Mouse (Mus musculus): Measurements from ENCODE around the gene Pxt1. TPM values are rescaled to one million over a fixed set of nuclear protein-coding genes. Genes with fewer than 3 reads are reported as not detected.

Pxt1 gene
- polyA plus RNA-seq, 1 experiment from 2014 or later, result not detected

DNA sequence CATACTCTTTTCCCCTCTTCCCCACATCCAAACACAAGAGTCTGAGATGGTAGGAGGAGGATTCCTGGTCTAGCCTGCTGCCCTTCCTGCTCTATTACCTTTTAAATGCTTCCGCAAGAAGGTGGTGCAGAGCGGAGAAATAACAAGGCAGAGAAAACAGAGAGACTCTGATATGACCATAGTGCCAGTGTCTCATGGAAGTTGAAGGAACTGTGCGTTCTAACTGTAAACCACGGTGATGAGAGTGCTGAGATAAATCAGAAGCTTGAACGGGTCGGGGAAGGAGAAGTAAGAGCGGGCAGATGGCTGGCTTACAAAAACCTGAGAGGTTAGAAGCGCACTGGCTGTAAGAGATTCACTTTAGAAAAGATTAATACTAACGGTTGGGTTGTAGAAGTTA is 10.8 kb upstream of the Pxt1 start:
- Histone ChIP-seq H3K36me3 (ENCODE audit: control insufficient read depth, insufficient read depth, low read length) (peaks cover 7% of the 10 kb centered on the region; the same call in 1 of the 2 replicates), H3K4me1 (ENCODE audit: control insufficient read depth, insufficient read depth, low read length) (peaks cover 15% of the 10 kb centered on the region), H3K9ac (ENCODE audit: low read depth, low read length) (peak overlapping the region; percentile 18; the same call in 1 of the 2 replicates), H3K27me3 (ENCODE audit: control insufficient read depth, insufficient read depth, low read length) (no peaks in the 10 kb centered on the region), H3K27ac (ENCODE audit: low read depth, low read length) (no peak overlapping the region), H3K4me3 (ENCODE audit: low read depth, low read length) (0 out of 2 replicates have a peak overlapping the region, but pooled peaks have one; percentile 81), H3K9me3 (replicated peaks; ENCODE audit: control insufficient read depth, low read length) (no peaks in the 10 kb centered on the region), H3K4me2 (peak overlapping the region; percentile 77)
- WGBS (ENCODE audit: insufficient replicate concordance), result 95% methylated on average over 9 of the region's 9 CpGs
- no peak for ATAC-seq (replicated peaks; ENCODE audit: insufficient number of reproducible peaks, low FRiP score, low TSS enrichment)

DNA sequence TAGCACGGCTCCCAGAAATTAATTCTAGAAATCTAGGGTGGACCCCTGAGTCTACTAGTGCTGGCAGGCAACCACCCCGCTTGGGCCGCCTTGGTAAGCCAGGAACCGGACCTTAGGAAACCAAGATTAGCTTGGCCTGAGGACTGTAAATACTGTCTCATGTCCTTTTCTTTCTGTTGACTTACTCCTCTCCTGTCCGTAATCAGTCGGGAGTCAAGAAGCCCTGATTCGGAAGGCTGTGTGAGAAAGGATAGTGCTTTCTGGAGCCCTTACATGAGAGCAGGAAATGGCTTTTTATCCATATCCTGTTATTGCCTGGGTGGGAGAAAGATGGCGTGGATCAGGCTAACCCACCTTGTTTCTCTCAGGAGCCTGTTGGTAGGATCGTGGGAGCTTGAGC is 9.6 kb upstream of the Pxt1 start:
- no peak for ATAC-seq (replicated peaks; ENCODE audit: insufficient number of reproducible peaks, low FRiP score, low TSS enrichment)
- 15% methylated on average over 9 of the region's 9 CpGs for WGBS (ENCODE audit: insufficient replicate concordance)

GRCm38 (mm10) chr17:28951831-28952799 is 8.5 kb upstream of the Pxt1 start, which contains the start of gene Kctd20:
Gene Kctd20 (plus strand): TSS chr17:28951950.
- H3K27me3 ChIP-seq (ENCODE audit: control insufficient read depth, insufficient read depth, low read length), result no peaks in the 10 kb centered on the region
- peak; percentile 91 for ATAC-seq (replicated peaks; ENCODE audit: insufficient number of reproducible peaks, low FRiP score, low TSS enrichment)
- H3K9ac ChIP-seq (ENCODE audit: low read depth, low read length), result peak within 1 kb of the TSS; percentile 96
- peak within 1 kb of the TSS; percentile 81 for H3K4me3 ChIP-seq (ENCODE audit: low read depth, low read length)
- H3K4me2 ChIP-seq, result peak within 1 kb of the TSS; percentile 77
- peaks cover 15% of the 10 kb centered on the region for H3K4me1 ChIP-seq (ENCODE audit: control insufficient read depth, insufficient read depth, low read length)
- H3K9me3 ChIP-seq (replicated peaks; ENCODE audit: control insufficient read depth, low read length), result 0 out of 2 replicates have a peak, but pooled peaks cover 4% of the 10 kb centered on the region
- H3K27ac ChIP-seq (ENCODE audit: low read depth, low read length), result peak within 1 kb of the TSS; percentile 95
- 1% methylated on average over 61 of the region's 80 CpGs for WGBS (ENCODE audit: insufficient replicate concordance)
- peaks cover 2% of the 10 kb centered on the region; the same call in 1 of the 2 replicates for H3K36me3 ChIP-seq (ENCODE audit: control insufficient read depth, insufficient read depth, low read length)

More for the DNA sequence above, 9.6 kb upstream of the Pxt1 start:
- Histone ChIP-seq H3K9ac (ENCODE audit: low read depth, low read length) (peak overlapping the region; percentile 96), H3K4me1 (ENCODE audit: control insufficient read depth, insufficient read depth, low read length) (peaks cover 15% of the 10 kb centered on the region), H3K36me3 (ENCODE audit: control insufficient read depth, insufficient read depth, low read length) (peaks cover 7% of the 10 kb centered on the region; the same call in 1 of the 2 replicates), H3K4me2 (peak overlapping the region; percentile 77), H3K4me3 (ENCODE audit: low read depth, low read length) (peak overlapping the region; percentile 81), H3K27me3 (ENCODE audit: control insufficient read depth, insufficient read depth, low read length) (no peaks in the 10 kb centered on the region), H3K9me3 (replicated peaks; ENCODE audit: control insufficient read depth, low read length) (no peaks in the 10 kb centered on the region), H3K27ac (ENCODE audit: low read depth, low read length) (peak overlapping the region; percentile 95)

- ATAC-seq (replicated peaks; ENCODE audit: insufficient number of reproducible peaks, low FRiP score, low TSS enrichment), result no peak
- no peak overlapping the region for H3K27ac ChIP-seq (ENCODE audit: low read depth, low read length)
- no peak overlapping the region for H3K4me3 ChIP-seq (ENCODE audit: low read depth, low read length)
- no peak overlapping the region for H3K9ac ChIP-seq (ENCODE audit: low read depth, low read length)
- no peak overlapping the region for H3K4me2 ChIP-seq
- 74% methylated on average over 4 of the region's 4 CpGs for WGBS (ENCODE audit: insufficient replicate concordance)
- peaks cover 15% of the 10 kb centered on the region for H3K4me1 ChIP-seq (ENCODE audit: control insufficient read depth, insufficient read depth, low read length)
- H3K36me3 ChIP-seq (ENCODE audit: control insufficient read depth, insufficient read depth, low read length), result no peaks in the 10 kb centered on the region
- H3K9me3 ChIP-seq (replicated peaks; ENCODE audit: control insufficient read depth, low read length), result 0 out of 2 replicates have a peak, but pooled peaks cover 4% of the 10 kb centered on the region
- no peaks in the 10 kb centered on the region for H3K27me3 ChIP-seq (ENCODE audit: control insufficient read depth, insufficient read depth, low read length)
These were observed 7.1 kb upstream of the Pxt1 start for GRCm38 (mm10) chr17:28950751-28951150.

DNA sequence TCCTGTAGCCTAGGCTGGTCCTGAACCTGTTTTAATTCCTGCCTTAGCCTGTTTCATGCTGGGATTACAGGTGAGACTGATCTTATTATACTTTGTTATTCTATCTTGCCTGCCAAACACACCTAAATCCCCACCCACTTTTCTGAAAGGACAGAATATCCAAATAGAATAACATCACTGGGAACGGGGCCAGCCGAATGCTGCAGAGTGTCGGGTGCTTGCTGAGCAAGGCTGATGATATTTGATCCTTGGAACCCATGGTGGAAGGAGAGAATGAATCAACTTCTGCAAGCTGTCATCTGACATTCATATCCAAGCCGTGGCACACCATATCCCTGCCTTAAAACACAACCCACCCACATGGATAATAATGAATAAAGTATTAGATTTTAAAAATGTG is 5.0 kb upstream of the Pxt1 start:
- Histone ChIP-seq H3K9ac (ENCODE audit: low read depth, low read length) (no peak overlapping the region), H3K4me1 (ENCODE audit: control insufficient read depth, insufficient read depth, low read length) (peaks cover 8% of the 10 kb centered on the region), H3K27ac (ENCODE audit: low read depth, low read length) (no peak overlapping the region), H3K9me3 (replicated peaks; ENCODE audit: control insufficient read depth, low read length) (0 out of 2 replicates have a peak, but pooled peaks cover 4% of the 10 kb centered on the region), H3K4me2 (no peak overlapping the region), H3K36me3 (ENCODE audit: control insufficient read depth, insufficient read depth, low read length) (no peaks in the 10 kb centered on the region), H3K4me3 (ENCODE audit: low read depth, low read length) (no peak overlapping the region), H3K27me3 (ENCODE audit: control insufficient read depth, insufficient read depth, low read length) (no peaks in the 10 kb centered on the region)
- ATAC-seq (replicated peaks; ENCODE audit: insufficient number of reproducible peaks, low FRiP score, low TSS enrichment), result no peak
- 76% methylated on average over 4 of the region's 4 CpGs for WGBS (ENCODE audit: insufficient replicate concordance)

DNA sequence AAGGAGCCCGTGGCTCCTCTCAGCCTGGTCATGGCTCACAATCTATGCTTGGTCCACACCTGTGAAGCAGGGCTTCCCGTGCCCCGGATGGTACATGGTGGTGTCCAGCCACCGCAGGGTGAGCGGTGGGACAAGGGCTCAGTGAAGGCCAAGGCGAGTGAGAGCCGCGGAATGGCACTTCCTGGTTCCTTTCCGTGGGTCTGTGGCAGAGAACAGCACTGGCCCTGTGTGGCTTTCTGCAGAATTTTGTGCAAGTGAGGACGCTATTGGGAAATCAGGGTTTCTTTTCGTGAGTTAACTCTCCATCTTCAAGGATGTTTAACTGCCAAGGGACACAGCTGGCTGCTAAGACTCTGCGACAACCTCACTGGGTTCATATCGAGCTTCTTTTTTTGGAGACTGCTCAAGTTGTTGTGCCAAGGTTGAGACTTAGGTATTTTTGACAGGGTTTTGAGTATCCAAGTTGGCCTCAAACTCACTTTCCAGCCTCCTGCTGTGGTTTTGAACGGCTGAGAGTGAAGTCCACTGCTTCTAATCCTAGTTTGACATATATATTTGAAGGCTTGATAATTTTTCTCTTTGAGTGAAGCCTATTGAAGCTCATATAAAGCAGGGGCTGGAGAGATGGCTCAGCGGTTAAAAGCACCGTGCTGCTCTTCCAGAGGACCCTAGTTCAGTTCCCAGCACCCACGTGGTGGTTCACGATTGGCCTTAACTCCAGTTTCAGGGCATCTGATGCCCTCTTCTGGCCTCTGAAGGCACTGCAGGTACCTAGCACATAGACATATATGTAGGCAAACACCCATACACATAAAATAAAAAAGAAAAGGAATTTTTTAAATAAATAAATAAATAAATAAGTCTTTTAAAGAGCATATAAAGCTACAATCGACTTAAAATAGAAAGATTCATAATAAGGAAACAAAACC is 3.6 kb upstream of the Pxt1 start:
- ATAC-seq (replicated peaks; ENCODE audit: insufficient number of reproducible peaks, low FRiP score, low TSS enrichment), result no peak
- Histone ChIP-seq H3K36me3 (ENCODE audit: control insufficient read depth, insufficient read depth, low read length) (no peaks in the 10 kb centered on the region), H3K4me1 (ENCODE audit: control insufficient read depth, insufficient read depth, low read length) (peaks cover 4% of the 10 kb centered on the region; the same call in 1 of the 2 replicates)

DNA sequence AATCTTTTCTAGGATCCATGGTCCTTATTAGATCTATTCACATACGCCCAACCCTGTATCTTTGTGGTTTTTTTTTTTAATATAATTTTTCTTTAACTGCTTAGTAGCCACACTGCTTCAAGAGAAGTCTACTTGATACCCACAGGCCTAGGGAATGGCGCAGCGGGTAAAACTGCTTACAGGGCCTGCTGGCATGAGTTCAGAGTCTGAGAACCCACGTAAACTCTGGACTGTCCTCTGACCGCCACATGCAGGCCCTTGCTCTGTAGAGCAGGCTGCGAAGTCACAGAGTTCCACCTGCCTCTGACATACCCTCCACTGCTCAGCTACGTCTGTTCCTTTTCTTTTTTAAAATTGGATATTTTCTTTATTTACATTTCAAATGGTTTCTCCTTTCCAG is 841 bp upstream of the Pxt1 start:
- ATAC-seq (replicated peaks; ENCODE audit: insufficient number of reproducible peaks, low FRiP score, low TSS enrichment), result no peak
- Histone ChIP-seq H3K27me3 (ENCODE audit: control insufficient read depth, insufficient read depth, low read length) (no peaks in the 10 kb centered on the region), H3K27ac (ENCODE audit: low read depth, low read length) (no peak overlapping the region), H3K36me3 (ENCODE audit: control insufficient read depth, insufficient read depth, low read length) (no peaks in the 10 kb centered on the region), H3K9ac (ENCODE audit: low read depth, low read length) (no peak overlapping the region), H3K4me1 (ENCODE audit: control insufficient read depth, insufficient read depth, low read length) (no peaks in the 10 kb centered on the region), H3K4me2 (no peak overlapping the region), H3K9me3 (replicated peaks; ENCODE audit: control insufficient read depth, low read length) (0 out of 2 replicates have a peak, but pooled peaks cover 4% of the 10 kb centered on the region), H3K4me3 (ENCODE audit: low read depth, low read length) (no peak overlapping the region)
- WGBS (ENCODE audit: insufficient replicate concordance), result 93% methylated on average over 7 of the region's 7 CpGs

More for the DNA sequence above, 3.6 kb upstream of the Pxt1 start:
- H3K4me3 ChIP-seq (ENCODE audit: low read depth, low read length), result no peak overlapping the region
- 88% methylated on average over 19 of the region's 19 CpGs for whole genome bisulfite sequencing (ENCODE audit: insufficient replicate concordance)
- no peak overlapping the region for H3K4me2 ChIP-seq
- H3K9ac ChIP-seq (ENCODE audit: low read depth, low read length), result no peak overlapping the region
- no peak overlapping the region for H3K27ac ChIP-seq (ENCODE audit: low read depth, low read length)
- no peaks in the 10 kb centered on the region for H3K27me3 ChIP-seq (ENCODE audit: control insufficient read depth, insufficient read depth, low read length)
- 0 out of 2 replicates have a peak, but pooled peaks cover 4% of the 10 kb centered on the region for H3K9me3 ChIP-seq (replicated peaks; ENCODE audit: control insufficient read depth, low read length)

DNA sequence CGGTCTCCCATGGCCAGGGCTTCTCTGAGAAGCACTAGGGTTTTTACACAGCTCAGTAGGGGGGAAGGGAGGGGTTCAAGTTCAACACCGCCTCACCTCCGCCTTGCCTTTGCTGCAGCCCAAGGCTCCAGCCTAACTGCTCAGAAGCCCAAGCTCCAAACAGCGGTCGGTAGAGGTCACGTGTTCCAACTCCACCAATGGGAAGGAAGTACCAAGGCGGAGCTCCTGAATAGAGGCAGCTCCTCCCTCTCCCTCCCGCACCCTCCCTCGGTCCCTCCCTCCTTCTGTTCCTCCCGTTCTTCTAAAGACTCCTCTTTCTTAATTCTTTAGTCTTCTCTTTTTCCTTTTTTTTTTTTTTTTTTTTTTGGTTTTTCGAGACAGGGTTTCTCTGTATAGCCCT is 1.5 kb downstream of the Pxt1 start:
- Histone ChIP-seq H3K4me2 (no peak overlapping the region; the same call in 1 of the 2 replicates), H3K9me3 (replicated peaks; ENCODE audit: control insufficient read depth, low read length) (no peaks in the 10 kb centered on the region), H3K9ac (ENCODE audit: low read depth, low read length) (no peak overlapping the region), H3K27ac (ENCODE audit: low read depth, low read length) (no peak overlapping the region), H3K4me1 (ENCODE audit: control insufficient read depth, insufficient read depth, low read length) (no peaks in the 10 kb centered on the region), H3K4me3 (ENCODE audit: low read depth, low read length) (no peak overlapping the region), H3K27me3 (ENCODE audit: control insufficient read depth, insufficient read depth, low read length) (no peaks in the 10 kb centered on the region), H3K36me3 (ENCODE audit: control insufficient read depth, insufficient read depth, low read length) (no peaks in the 10 kb centered on the region)
- peak; percentile 67 for ATAC-seq (replicated peaks; ENCODE audit: insufficient number of reproducible peaks, low FRiP score, low TSS enrichment)
- WGBS (ENCODE audit: insufficient replicate concordance), result 73% methylated on average over 10 of the region's 11 CpGs

Measured in heart, embryonic 11.5 days (tissue).